Mouse (Mus musculus) layer of hippocampus, adult 8-10 months (tissue): ENCODE measurements around the gene Cmss1. TPM values are rescaled to one million over a fixed set of nuclear protein-coding genes. Genes with fewer than 3 reads are reported as not detected.

Source experiments
- DNase-seq, 2 experiments: peaks; one replicate each; pipeline ENCODE4 v3.0.0; 2022; ENCODE audit warnings: low spot score in 2 of 2
- total RNA-seq, 4 experiments: library from RNA; stranded (reverse); gene quantifications; 2 replicates each; pipeline ENCODE4 v1.2.4; 2022

Cmss1 gene
- total RNA-seq, 4 experiments from 2014 or later: 17.1 to 20.4 (median 18.0) TPM

- no peak for DNase-seq
Observed at GRCm38 (mm10) chr16:57479776-57480175, 126.9 kb downstream of the Cmss1 start.

GRCm38 (mm10) chr16:57478451-57478850 lies 128.2 kb downstream of the Cmss1 start:
- no peak for DNase-seq

GRCm38 (mm10) chr16:57473415-57474085 lies 133.1 kb downstream of the Cmss1 start:
- DNase-seq: no peak

- no peak for DNase-seq
Observed at GRCm38 (mm10) chr16:57471071-57471470, 135.6 kb downstream of the Cmss1 start.

- no peak for DNase-seq
Observed at GRCm38 (mm10) chr16:57470286-57470830, 136.3 kb downstream of the Cmss1 start.

GRCm38 (mm10) chr16:57469869-57470268 lies 136.8 kb downstream of the Cmss1 start:
- no peak for DNase-seq

- no peak for DNase-seq
Observed at GRCm38 (mm10) chr16:57469301-57469700, 137.4 kb downstream of the Cmss1 start.

- no peak for DNase-seq
Observed at GRCm38 (mm10) chr16:57465386-57465913, 141.2 kb downstream of the Cmss1 start.

- DNase-seq: no peak
Observed at GRCm38 (mm10) chr16:57456003-57456402, 150.7 kb downstream of the Cmss1 start.

- no peak for DNase-seq
Observed at GRCm38 (mm10) chr16:57455573-57455972, 151.1 kb downstream of the Cmss1 start.

- no peak for DNase-seq
Observed at GRCm38 (mm10) chr16:57454106-57454763, 152.4 kb downstream of the Cmss1 start.

GRCm38 (mm10) chr16:57453009-57453408 lies 153.7 kb downstream of the Cmss1 start:
- DNase-seq: no peak

- DNase-seq: no peak
Observed at GRCm38 (mm10) chr16:57445096-57446094, 161.3 kb downstream of the Cmss1 start.

- no peak for DNase-seq
Observed at GRCm38 (mm10) chr16:57440706-57441437, 165.8 kb downstream of the Cmss1 start.

GRCm38 (mm10) chr16:57439206-57439605 lies 167.5 kb downstream of the Cmss1 start:
- DNase-seq: no peak

- DNase-seq: no peak
Observed at GRCm38 (mm10) chr16:57438288-57438685, 168.4 kb downstream of the Cmss1 start.

- no peak for DNase-seq
Observed at GRCm38 (mm10) chr16:57437523-57438287, 169.0 kb downstream of the Cmss1 start.

- no peak for DNase-seq
Observed at GRCm38 (mm10) chr16:57434640-57435039, 172.0 kb downstream of the Cmss1 start.

GRCm38 (mm10) chr16:57433671-57434070 lies 173.0 kb downstream of the Cmss1 start:
- no peak for DNase-seq

GRCm38 (mm10) chr16:57433173-57433572 lies 173.5 kb downstream of the Cmss1 start:
- no peak for DNase-seq
